Mouse (Mus musculus): ENCODE data around the gene Lcn11. TPM values are rescaled to one million over a fixed set of nuclear protein-coding genes. Genes with fewer than 3 reads are reported as not detected.
"Not testable (repeated sequence)": the region's sequence is repeated elsewhere in the genome, so short reads cannot be mapped to it uniquely, and the experiment has no call there.

Gene Lcn11
- total RNA-seq (2021): not detected
- long read RNA-seq: 0 reads

- no peak for DNase-seq (ENCODE audit: low spot score in 2 of 2)
These were observed at the start of gene Lcn11 for GRCm38 (mm10) chr2:25776717-25777116. Gene Lcn11, plus strand, starts transcription at chr2:25777017.

GRCm38 (mm10) chr2:25733199-25733930, 43.5 kb upstream of the Lcn11 start:
- DNase-seq (ENCODE audit: low spot score in 2 of 2): no peak

GRCm38 (mm10) chr2:25736709-25737108, 40.1 kb upstream of the Lcn11 start, which contains the start of gene Obp2b:
Gene Obp2b, plus strand, starts transcription at chr2:25737009.
- not testable (repeated sequence) for DNase-seq (ENCODE audit: low spot score in 2 of 2)

- DNase-seq (ENCODE audit: low spot score in 2 of 2): no peak
These were observed 35.1 kb upstream of the Lcn11 start for GRCm38 (mm10) chr2:25741671-25742070.

GRCm38 (mm10) chr2:25754201-25754600, 22.6 kb upstream of the Lcn11 start:
- DNase-seq (ENCODE audit: low spot score in 2 of 2): no peak

- DNase-seq (ENCODE audit: low spot score in 2 of 2): no peak
These were observed 18.7 kb upstream of the Lcn11 start for GRCm38 (mm10) chr2:25758064-25758625.

- DNase-seq (ENCODE audit: low spot score in 2 of 2): no peak
These were observed 11.5 kb upstream of the Lcn11 start, which contains the start of gene Lcn3 for GRCm38 (mm10) chr2:25765269-25765668. Gene Lcn3, plus strand, starts transcription at chr2:25765569.

GRCm38 (mm10) chr2:25767764-25768163, 9.1 kb upstream of the Lcn11 start:
- no peak for DNase-seq (ENCODE audit: low spot score in 2 of 2)

GRCm38 (mm10) chr2:25773507-25773906, 3.3 kb upstream of the Lcn11 start:
- no peak for DNase-seq (ENCODE audit: low spot score in 2 of 2)

GRCm38 (mm10) chr2:25774640-25775039, 2.2 kb upstream of the Lcn11 start:
- no peak for DNase-seq (ENCODE audit: low spot score in 2 of 2)

GRCm38 (mm10) chr2:25775991-25776390, 826 bp upstream of the Lcn11 start:
- DNase-seq (ENCODE audit: low spot score in 2 of 2): no peak

- no peak for DNase-seq (ENCODE audit: low spot score in 2 of 2)
These were observed 2.3 kb downstream of the Lcn11 start for GRCm38 (mm10) chr2:25779076-25779475.

- no peak for DNase-seq (ENCODE audit: low spot score in 2 of 2)
These were observed 4.1 kb downstream of the Lcn11 start for GRCm38 (mm10) chr2:25780921-25781320.

- no peak for DNase-seq (ENCODE audit: low spot score in 2 of 2)
These were observed 5.1 kb downstream of the Lcn11 start, which contains the start of gene Gm13539 for GRCm38 (mm10) chr2:25781957-25782356. Gene Gm13539, plus strand, starts transcription at chr2:25782257.

GRCm38 (mm10) chr2:25785573-25786322, 8.9 kb downstream of the Lcn11 start:
- no peak for DNase-seq (ENCODE audit: low spot score in 2 of 2)

GRCm38 (mm10) chr2:25789092-25789491, 12.3 kb downstream of the Lcn11 start:
- DNase-seq (ENCODE audit: low spot score in 2 of 2): no peak

GRCm38 (mm10) chr2:25797635-25798034, 20.8 kb downstream of the Lcn11 start:
- no peak for DNase-seq (ENCODE audit: low spot score in 2 of 2)

GRCm38 (mm10) chr2:25798065-25798464, 21.2 kb downstream of the Lcn11 start:
- no peak for DNase-seq (ENCODE audit: low spot score in 2 of 2)

GRCm38 (mm10) chr2:25811711-25812110, 34.9 kb downstream of the Lcn11 start:
- DNase-seq (ENCODE audit: low spot score in 2 of 2): no peak

GRCm38 (mm10) chr2:25813364-25813763, 36.5 kb downstream of the Lcn11 start:
- no peak for DNase-seq (ENCODE audit: low spot score in 2 of 2)

GRCm38 (mm10) chr2:25815748-25816147, 38.9 kb downstream of the Lcn11 start, which contains the start of gene Glt6d1:
Gene Glt6d1, minus strand, starts transcription at chr2:25815848.
- DNase-seq (ENCODE audit: low spot score in 2 of 2): not testable (repeated sequence)

GRCm38 (mm10) chr2:25822806-25823205, 46.0 kb downstream of the Lcn11 start, which contains the start of gene Lcn9:
Gene Lcn9, plus strand, starts transcription at chr2:25823153.
- DNase-seq (ENCODE audit: low spot score in 2 of 2): peak in 1 of 2 experiments; percentile 24

Data from layer of hippocampus, postnatal 10 days (tissue).